Mouse (Mus musculus): ENCODE results near the gene Ntn3.
A peak's percentile ranks its signal among the peaks of the same experiment; 100 is the strongest.

Gene Ntn3

DNA sequence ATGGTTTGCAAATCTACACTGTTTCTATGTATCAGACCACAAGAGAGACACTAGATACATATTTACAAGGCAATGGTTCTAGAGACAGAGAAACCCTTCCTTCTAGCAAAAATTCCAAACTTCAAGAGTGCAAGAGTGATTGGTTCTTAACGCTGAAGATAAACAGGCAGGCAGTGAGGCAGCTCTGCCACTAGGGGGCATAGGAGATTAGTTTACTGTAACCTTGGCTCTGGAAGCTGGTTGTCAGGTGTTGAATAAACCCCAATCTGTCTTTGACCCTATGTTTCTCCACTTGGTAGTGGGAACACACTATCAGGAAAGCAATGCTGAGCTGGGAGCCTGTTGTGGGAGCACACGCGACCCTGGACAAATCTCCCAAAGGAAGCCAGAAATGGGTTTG, 35.9 kb downstream of the Ntn3 start:
- peak; percentile 75 for DNase-seq

DNA sequence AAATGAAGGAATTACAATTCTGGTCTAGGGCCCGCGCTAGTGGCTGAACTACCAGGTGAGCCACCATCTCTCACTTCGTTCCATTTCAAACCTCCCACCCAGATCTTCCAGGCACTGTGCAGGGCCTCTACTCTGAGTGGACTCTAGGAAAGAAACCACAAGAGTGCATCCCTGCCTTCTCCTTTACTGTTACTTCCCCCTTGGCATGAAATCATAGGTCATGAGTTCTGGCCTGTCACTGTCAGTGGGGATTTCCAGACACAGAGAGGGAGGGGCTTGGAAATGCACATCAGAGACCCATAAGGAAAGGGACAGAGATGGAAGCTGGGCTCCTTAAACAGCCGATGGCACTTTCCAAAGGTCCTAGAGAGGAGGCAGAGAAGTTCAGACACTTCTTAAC, 37.6 kb downstream of the Ntn3 start:
- DNase-seq, result no peak

DNA sequence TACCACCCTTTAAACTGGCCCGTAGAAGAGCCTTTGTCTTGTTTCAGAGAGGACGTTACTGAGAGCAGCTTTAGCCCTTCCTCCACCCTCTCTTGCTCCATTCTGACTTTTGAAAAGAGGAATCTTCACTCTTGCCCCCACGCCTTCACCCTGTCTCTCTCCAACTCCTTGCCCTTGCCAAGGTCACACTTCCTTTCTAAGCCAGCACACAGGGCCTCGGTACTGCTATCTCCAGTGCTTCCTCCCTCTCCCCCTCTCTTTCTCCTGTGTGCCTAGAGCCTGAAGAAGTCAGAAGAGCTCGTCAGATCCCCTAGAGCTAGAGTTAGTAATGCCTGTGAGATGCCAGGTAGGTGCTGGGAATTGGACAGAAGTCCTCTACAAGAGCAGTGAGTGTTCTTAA, 38.6 kb downstream of the Ntn3 start:
- DNase-seq, result no peak

DNA sequence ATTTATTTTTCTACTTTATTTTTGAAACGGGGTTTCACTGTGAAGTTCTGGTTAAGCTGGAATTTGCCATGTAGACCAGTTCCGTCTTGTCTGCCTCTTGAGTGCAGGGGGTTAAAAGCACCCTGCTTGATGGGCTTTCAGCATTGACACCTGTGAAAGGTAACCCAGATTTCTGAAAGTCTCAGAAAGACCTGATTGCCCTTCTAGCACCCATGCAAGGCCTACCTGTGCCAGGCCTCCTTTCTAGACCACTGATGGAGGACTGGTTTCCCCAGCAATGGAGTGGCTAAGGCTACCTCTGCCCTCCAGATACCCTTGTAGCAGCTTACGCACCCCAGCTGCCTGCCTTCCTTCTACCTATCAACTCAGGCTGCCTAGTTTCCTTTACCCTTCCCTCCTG, 39.2 kb downstream of the Ntn3 start:
- no peak for DNase-seq

DNA sequence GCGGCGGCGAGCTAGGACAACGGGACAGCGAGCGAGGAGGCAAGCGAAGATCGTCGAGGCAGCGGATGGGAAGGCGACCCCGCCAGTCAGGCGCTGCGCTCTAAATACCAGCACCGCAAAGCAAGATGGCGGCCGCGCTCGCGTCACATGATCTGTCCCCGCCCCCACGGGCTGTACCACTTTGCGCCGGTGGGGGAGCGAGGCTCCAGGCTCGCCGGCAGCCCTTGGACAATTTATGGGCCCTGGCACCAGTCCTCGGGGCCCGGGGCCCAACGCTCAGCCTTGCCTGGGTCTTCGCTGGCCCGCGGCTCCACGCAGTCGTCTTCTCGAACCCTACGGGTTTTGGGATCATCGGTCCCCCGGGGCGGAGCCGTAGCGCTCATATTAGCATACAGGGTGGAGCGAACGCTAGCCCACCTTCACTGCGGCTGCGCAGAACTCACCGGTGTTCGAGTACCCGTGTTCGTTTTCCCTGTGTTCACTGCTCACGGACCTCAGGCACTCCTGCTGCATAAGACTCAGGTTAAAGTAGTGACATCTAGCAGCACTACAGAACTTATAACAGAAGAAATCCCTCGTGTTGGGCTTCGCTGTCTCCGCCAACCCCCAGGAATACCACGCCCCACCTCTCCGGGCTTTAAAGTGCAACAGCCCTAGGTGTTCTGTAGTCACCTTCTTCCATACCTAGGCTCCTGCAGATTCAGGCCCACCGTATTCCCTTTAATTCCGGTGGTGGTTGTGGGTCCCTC, 39.8 kb downstream of the Ntn3 start, which contains the start of gene Atp6v0c:
TSS of gene Atp6v0c (minus strand) at position 386 of the 749 bp plus-strand sequence.
- peak; percentile 98 for DNase-seq

DNA sequence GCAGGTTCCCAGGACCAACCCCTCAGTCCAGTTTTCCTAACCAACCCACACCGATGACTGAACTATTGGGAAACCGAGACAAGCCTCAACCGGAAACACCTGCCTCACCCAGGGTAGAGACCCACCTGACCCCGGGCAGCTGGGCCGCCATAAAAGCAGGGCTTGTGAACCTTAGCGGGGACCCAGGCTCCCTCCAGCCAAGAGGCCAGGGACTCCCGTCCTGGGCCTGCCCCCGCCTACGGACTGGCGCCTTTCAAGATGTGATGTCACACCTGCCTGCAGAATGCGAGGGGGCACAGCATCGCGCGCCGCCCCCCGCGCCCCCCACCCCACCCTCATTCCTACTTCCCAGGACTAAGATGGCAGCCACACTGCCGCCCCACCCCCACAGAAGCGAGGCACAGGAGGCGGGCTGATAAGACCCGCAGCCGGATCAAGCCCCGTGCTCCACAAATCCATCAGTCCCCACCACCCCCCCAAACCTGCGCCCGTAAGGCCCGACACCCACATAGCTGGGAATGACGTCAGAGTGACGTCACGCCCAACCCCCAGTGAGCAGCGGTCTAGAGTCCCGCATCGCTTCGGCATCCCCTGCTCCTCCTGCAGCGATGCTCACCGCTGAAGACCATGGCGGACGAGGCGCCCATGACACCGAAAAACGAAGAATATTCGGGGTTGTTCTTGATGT, 40.6 kb downstream of the Ntn3 start:
- DNase-seq, result peak; percentile 73

DNA sequence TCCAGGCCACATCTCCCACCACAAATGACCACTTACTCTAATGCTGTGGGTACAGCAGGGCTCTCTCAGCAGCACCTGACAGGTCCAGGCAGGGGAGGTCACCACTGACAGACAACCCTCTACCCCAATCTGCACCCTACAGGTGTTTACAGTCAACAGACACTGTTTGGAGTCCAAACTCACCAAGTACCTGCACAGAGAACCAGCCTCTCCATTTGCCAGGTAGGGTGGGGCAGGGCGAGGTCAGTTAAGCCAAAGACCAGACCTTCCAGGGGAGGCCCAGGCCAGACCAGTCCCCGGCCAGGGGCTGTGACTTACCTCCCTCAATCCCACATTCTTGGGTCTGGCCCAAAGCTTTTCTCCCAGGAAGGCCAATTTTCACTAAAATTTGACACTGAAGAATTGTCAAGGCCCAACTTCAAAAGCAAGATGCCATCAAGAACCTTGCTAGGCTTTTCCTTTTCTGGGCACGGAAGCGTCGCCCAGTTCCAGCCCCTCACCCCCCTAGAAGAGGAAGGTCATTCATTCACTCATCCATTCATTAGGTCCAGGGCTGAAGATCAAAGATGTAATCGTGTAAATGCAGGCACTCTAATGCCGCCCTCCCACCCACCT, 41.3 kb downstream of the Ntn3 start:
- no peak for DNase-seq

DNA sequence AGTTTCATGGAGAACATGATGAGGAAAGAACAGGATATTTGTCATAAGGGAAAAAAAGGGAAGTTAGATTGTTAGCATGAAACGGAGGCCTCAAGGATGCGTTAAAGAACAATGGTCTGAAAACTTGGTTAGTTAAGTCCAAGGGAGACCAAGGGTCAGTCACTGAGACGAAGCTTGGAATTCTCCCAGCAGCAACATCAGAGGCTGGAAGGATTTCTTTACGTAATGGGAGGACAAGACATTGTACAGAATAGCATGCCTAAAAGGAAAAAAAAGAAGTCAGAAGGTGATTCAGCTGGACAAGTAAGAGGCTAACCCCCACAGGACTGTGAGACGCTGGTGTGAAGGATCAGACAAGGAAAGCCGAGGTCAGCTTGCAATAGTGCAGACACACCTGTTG, 42.2 kb downstream of the Ntn3 start:
- no peak for DNase-seq

DNA sequence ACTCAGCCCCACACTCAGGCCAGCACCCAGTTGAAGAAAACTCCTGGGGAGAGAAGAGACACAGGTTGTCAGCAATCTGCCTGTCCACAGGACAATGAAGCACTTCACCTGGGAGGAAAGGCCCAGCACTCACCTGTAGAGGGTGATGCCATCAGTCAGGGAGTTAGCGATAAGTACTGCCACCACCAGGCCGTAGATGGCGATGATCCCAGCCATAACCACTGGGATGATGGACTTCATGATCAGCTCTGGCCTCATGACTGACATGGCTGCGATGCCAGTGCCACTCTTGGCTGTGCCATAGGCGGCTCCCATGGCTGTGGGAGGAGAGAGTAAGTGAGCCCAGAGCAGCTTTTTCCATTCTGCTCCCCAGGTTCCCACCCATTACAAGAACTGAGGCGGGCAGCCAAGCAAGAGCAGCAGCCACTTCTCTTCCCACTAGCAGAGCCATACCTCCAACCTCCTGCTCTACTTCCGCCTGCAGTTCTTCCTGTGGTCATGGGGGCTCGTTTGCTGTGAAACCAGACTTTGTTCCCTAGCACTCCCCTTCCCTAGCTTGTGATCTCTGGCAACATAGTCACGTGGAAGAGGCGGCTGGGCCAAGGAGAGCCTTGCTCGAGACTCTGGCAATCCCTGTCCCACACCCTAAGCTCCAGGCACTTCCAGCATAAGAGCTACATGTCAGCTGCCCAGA, 44.6 kb downstream of the Ntn3 start:
- no peak for DNase-seq

DNA sequence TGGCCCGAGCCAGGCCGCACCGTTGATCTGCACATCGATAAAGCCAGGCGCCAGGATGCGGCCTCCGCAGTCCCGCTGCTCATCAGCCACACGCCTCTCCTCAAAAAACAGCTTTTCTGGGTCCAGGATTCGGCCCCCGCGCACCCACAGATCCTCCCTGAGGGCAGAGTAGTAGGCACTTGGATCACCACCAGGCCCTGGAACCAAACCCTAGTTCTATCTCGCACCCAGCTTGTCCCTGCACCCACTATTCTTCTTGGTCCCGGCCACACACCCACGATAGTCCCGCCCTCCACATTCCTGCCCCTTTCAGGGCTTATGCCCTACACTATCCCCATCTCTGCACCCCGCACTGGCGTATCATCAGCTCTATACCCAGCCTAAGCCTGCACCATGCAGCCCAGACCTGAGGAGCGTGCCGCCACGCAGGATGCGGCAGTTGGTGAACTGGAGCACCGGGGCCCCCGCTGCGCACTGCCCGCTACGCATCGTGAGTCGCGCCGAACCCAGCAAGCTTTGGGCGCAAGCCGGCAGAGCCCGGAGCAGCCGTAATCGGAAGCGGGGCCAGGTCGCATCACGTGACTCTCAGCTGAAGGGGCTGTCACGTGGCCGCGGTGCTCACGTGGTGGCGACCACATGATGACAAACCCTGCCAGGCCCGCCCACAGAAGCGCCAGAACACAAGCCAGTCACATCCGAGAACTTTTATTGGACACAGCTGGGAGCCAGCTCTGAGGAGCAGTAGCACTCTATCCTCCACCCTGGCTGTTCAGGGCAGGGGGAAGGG, 46.0 kb downstream of the Ntn3 start, which contains the start of gene Amdhd2:
TSS of gene Amdhd2 (minus strand) at position 591 of the 787 bp plus-strand sequence.
- peak; percentile 91 for DNase-seq

DNA sequence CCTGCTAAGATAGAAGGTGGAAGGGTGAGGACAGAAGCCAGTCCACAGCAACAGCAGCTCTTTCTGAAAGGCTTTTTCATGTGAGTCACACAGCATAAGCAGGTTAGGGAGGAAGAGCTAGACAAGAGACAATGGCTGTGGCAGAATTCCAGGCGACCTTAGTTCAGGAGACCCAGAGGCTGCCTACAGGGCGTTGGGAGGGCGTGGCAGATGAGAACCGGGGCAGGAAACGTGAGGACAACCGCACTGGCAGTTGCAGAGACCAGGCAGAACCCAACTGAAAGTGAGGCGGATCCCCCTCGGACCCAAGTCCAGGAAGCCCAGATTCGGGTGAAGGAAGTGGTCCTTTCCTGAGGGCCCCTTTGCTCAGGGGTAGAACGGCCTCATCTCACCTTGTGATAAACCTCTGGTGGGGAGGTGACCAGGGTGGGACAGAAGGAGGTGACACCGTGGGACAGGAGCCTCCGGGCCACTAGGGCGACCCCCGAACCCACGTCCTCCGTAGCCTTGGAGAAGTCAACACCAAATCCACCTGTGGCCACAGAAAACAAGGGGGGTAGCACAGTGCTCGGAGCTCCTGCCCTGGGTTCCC, 46.7 kb downstream of the Ntn3 start:
- DNase-seq, result no peak

DNA sequence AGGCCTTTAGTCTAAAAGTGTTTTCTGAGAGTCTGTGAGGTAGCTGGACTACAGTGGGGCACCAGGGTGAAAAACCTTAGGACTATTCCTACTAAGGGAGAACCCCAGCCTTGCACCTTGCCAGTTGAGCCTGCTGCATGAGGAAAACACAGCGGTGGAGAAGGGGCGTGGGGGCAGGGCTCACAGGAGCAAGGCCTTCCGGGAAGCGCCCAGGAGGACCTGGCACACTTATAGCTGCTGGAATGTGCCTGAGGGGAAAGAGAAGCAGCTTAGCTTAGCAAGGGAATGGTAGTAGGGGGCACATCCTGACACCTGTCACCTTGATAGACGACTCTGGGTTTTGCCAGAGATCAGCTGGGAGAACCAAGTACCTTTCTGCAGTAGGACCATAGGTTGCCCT, 47.9 kb downstream of the Ntn3 start:
- DNase-seq, result no peak

DNA sequence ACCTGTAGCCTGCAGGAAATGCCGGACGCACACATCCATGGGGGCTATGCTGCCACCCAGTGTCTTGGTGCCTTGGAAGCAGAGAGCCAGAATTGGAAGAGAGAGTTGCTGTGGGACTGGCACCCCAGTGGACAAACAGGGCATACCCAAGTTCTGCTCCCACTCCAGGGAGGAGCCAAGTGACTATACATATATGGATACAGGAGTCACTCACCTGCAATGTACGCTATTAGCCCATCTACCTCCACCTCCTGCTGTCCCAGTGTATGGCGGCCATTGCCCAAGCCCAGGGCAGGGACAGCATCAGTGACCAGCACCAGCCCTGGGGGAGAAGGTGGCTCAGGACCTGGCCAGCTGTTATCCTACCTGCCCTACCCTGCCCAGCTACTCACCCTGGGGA, 51.8 kb downstream of the Ntn3 start:
- DNase-seq, result no peak

DNA sequence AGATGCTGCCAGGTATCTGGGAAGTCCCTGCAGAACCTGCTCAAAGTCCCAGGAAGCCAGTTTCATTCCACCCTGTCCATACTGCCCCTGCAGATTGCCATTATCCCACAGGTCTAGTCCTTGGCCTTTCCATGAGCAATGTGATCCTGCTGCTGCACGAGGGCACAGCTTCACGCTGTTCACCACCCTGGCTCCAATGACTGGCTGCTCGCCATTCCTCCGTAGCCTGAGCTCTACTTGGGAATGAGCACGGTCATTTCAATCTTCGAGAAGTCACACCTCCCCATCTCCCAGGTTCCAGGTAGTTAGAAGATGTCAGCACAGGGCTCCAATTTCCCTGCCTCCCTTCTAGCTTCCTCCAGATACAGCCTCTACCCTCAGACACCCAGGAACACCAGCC, 52.2 kb downstream of the Ntn3 start:
- no peak for DNase-seq

DNA sequence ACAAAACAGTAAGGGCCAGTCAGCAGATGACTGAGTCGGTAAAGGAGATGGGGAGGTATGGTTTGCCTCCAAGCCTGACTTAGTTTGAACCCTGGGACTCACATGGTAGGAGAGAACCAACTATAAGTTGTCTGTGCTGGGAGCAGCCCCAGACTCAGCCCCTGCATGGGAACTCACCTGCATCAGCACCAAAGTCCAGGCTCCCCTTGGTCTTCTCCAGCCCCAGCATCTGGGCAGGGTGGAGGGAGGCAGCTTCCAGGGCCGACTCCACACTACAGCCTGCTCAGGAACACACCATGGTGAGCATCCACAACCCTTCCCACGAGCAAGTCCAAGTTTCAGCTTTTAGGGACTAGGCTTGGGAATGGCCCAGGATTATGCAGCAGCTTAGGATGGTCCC, 52.9 kb downstream of the Ntn3 start:
- no peak for DNase-seq

DNA sequence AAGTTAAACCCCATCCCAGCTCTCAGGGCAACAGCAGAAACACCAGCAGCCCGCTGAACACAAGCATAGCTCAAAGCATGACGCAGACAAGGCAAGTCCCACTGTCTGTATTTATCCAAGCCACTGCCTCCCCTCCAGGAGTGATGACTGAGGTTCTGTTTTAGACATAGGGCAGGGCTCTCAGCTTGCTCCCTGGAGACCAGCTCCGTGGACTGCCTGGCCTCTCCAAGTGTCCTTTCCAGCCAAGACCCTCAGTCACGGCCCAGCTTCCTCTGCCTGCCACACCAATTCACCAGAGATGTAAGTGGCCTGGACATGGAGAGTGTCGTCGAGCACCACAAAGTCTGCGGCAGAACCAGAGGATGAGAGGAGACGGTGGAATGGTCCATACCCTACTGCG, 53.6 kb downstream of the Ntn3 start:
- DNase-seq, result no peak

DNA sequence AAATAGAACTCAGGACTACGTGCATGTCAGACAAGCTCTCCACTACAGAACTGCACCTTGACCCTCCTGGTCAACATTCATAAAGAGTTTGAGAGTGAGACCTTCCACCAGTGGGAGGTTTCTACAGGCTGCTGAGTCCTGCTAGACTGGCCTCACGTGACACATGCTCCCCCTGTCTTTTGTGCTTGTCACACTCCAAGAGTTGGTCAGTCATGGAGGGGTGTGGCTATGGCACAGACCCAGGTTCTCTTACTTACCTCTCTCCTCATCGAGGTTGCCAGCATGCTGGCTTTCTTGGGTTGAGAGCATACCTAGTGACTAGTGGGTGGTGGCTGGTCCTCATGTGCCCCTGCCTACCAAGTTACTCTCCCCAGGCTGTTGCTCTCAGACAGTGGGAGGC, 54.9 kb downstream of the Ntn3 start:
- DNase-seq, result no peak

Data from cerebellum, adult 8-10 months (tissue).